Mouse (Mus musculus) frontal cortex, postnatal 36 days (tissue): ENCODE measurements around the gene Ankrd22.
"Not testable (repeated sequence)": the region's sequence is repeated elsewhere in the genome, so short reads cannot be mapped to it uniquely, and the experiment has no call there.

Source experiments
- DNase-seq, 2 experiments: peaks; one replicate each; pipeline ENCODE4 v3.0.0; 2022; ENCODE audit warnings: low spot score in 2 of 2

The Ankrd22 gene

GRCm38 (mm10) chr19:34165891-34166290 lies at the start of gene Ankrd22:
Ankrd22 (minus strand) TSS chr19:34166053.
- DNase-seq, result no peak

DNA sequence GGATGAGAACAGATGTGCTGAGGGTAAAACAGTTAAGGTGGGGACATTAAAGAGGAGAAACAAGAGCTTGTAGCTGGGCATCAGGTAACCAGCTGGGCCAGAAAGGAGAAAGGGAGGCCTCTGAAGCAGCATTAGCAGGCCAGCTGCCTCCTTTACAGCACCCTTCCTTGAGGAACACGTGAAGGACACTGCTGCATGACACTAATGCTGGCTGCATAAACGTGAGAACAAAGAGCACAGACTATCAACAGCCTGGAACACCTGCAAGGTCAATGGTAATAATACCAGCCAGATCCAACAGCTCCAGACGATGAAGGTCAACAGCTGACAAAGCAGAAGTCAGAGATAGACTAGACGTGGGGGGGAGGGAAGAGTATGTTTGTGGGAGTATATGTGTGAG lies 48.3 kb upstream of the Ankrd22 start:
- DNase-seq, result no peak

- no peak for DNase-seq
Measured at GRCm38 (mm10) chr19:34213251-34213645, 47.4 kb upstream of the Ankrd22 start.

DNA sequence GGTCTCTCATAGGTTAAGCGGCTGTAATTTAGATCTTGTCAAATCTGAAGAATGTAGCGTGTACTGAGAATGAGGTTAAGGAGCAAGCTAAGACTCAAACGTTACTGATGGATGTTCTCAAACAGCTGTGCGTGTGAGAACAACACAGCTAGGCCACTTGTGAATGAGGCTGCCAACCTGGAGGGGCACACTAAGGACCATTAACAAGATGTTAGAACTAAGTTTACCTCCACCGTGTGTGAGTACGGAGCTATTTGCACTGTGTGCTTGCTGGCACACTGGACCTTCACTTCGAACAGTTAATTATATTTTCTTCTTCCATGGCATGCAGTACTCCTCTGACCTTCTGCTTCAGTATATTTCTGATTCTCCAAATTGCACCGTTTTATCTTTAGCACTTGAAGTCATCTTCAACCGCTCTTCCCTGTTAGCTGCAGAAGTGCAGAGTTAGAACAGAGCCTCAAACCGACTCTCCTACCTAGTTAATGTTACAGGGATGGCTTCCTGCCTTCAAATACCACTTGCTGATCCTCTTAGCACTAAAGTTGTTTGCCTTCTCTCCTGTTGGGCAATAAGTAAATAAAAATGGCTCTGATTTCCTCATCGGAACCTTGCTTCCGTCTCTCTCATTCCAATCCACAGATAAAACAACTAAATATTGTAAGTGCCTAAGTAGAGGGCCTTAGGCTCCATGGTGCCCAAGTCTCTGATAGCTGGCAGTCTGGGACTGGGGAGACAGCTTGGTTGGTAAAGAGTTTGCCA lies 46.8 kb upstream of the Ankrd22 start:
- DNase-seq, result no peak

DNA sequence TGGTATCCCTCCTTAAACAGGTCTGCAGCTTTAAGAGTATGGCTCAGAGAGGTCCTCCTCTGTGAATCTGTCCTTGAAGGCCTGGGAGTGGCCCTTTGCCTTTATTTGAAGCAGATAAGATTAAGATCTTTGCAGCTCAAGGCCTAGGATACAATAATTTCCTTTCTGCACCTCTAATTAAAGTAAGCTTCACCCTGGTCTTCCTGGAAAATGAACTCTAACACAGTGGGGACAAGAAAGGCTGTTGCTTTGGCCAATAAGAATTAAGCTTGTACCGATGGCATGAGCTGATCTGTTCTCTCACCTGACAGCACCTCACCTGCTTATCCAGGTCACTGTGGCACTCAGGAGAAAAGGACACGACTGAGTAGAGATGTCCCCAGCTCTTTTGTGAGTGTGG lies 45.0 kb upstream of the Ankrd22 start:
- no peak for DNase-seq

GRCm38 (mm10) chr19:34209930-34210581 lies 44.2 kb upstream of the Ankrd22 start:
- no peak for DNase-seq

- no peak for DNase-seq
Measured at GRCm38 (mm10) chr19:34209031-34209430, 43.2 kb upstream of the Ankrd22 start.

- DNase-seq, result no peak
Measured at GRCm38 (mm10) chr19:34206760-34207440, 41.0 kb upstream of the Ankrd22 start.

DNA sequence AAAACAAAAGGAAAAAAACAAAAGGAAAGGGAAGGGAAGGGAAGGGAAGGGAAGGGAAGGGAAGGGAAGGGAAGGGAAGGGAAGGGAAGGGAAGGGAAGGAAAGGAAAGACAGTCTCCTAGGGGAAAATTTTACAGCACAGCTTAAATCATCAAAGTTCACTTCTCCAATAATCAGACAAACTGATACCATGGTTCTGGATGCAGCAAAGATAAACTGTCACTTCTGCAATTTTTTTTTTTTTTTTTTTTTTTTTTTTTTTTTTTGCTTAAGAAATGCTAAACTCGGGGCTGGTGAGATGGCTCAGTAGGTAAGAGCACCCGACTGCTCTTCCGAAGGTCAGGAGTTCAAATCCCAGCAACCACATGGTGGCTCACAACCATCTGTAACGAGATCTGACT lies 40.3 kb upstream of the Ankrd22 start:
- DNase-seq, result not testable (repeated sequence)

DNA sequence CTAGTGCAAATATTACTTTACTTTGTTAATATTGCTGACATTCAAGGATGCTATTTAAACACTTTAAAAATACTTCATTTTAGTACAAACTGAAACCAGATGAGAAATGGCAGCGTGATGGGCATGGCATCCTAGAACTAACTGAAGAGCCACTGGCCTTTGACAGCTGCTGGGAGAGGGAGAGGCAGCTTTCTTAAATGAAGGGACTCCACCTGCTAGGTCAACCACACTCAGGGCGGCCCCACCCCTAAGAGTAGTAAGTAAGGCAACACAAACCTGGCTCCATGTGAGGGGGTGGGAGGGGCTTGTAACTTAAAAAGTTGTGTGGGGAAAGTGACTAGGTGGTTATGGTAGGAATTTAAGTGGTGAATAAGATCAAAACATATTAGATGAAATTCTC lies 36.8 kb upstream of the Ankrd22 start:
- DNase-seq, result no peak

DNA sequence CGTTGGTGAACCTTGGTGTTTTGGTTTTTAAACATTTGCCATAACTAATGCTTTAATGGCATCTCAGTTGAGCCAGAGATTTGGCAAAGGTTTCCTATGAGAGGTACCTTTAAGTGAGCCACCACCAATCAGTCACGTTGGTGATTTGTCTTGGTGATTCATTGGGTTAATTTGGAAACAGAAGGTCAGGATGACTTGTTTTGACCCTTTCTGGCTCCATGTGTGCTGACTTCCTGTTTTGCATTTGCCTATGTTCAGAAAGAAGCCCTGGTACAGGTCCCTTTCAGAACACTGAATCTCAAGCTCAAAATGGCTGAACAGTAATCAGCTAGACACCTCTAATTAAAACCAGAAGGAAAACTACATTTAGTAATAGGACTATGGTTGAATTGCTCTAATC lies 33.6 kb upstream of the Ankrd22 start:
- DNase-seq, result no peak

GRCm38 (mm10) chr19:34198901-34199300 lies 33.0 kb upstream of the Ankrd22 start:
- DNase-seq, result no peak

GRCm38 (mm10) chr19:34198066-34198465 lies 32.2 kb upstream of the Ankrd22 start:
- DNase-seq, result no peak

GRCm38 (mm10) chr19:34195031-34195430 lies 29.2 kb upstream of the Ankrd22 start:
- DNase-seq, result no peak

DNA sequence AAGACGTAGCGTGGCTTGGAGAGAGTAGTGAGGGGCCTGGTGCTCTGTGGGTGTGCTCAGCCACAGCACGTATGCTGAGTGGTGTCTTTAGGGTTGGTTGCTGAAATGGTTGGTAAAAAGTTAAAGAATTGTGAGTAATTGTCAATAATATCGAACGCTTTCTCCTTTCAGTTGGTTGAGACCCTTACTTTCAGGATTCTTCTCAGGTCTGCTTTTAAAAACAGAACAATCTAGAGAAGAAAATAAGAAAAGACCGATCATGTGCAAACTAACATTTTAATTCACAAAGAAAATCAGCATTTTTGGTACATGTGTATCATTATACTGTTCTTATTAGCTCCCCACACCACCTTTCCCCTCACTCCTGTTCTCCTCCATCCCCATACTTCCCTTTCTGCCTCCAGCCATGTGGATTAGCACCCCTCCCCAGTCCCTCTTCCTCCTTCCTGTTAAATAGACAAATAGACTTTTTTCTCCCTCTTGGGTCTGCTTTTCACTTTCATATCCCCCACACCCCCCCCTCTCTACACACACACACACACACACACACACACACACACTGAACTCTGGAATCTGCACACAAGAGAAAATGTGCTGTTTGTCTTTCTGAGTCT lies 28.4 kb upstream of the Ankrd22 start:
- DNase-seq, result no peak

DNA sequence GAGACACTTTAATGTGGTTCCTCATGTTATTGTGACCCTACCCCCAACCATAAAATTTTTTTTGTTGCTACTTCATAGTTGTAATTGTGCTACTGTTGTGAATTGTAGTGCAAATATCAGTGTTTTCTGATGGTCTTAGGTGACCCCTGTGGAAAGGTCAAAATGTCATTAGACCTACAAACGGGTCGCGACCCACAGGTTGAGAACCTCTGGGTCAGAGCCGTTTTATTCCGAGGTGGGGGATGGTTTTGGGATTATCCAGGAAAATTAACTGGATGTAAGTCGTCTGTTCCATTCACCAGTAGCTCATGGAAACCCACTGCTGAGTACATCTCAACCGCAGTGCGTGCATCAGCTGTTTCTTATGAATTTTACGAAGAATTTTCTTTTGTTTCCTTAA lies 27.8 kb upstream of the Ankrd22 start:
- DNase-seq, result no peak

- DNase-seq, result peak; percentile 17 to 47
Measured at GRCm38 (mm10) chr19:34193149-34193548, 27.3 kb upstream of the Ankrd22 start.

DNA sequence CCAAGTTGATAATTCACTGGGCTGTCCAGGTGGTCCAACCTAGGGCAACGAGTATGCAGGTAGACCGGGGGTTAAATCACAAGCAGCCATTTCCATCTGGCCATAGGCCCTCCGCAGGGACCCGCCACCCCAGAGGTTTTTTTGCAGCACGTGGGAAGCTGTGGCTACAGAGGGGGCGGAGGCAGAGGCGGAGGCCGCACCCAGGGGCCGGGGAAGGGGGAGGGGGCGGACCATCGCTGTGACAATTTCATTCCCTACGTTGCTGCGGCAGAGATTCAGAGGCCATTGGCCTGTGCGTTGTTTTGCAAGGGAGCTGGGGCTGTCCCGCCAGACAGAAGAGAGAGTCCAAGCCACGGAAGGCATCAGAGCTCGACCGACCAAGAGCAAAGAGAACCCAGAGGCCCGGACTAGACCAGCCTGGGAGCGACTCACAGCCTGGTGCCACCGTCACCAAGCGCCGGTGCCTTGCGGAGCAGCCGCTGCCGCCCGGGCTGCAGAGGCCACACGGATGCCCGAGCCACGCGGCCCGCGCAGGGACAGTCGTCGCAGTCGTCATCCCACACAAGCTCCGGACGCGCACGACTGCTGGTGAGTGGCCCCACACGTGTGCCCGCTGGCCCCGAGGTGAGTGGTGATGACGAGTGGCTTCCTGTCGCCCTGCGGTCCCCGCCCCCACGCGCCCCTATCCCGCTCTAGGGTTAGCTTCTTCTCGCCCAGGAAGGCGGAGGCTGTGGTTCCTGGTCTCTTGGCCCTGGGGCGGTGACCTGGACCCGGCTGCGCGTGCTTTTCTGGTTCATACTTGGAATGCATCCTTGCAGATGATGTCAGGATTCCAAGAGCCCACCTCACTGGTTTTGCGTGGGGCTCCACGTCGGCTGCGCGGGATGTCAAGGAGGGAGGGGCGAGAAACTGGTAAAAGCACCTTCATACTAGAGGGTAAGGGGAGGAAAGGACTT lies 26.4 kb upstream of the Ankrd22 start, which contains the start of gene Stambpl1:
TSS of gene Stambpl1 (plus strand) at position 222 of the 956 bp plus-strand sequence.
- peak; percentile 71 to 75 for DNase-seq

DNA sequence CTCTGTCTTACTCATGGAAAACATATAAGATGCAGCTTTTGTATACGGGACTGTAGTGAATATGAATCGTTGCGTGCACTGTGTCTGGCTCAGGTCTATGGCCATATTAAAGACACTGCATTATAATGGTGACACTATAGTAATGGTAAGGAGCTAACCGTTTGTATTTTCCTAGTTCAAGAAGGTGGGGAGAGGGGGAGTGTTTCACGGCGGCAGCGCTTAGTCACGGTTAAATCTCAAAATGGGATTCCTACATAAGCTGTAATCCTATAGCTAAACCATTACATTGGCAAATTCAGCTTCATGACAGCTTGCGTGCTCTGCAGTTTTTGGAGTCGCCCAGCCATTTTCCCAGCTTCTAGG lies 25.8 kb upstream of the Ankrd22 start:
- DNase-seq, result peak in 1 of 2 experiments; percentile 58

DNA sequence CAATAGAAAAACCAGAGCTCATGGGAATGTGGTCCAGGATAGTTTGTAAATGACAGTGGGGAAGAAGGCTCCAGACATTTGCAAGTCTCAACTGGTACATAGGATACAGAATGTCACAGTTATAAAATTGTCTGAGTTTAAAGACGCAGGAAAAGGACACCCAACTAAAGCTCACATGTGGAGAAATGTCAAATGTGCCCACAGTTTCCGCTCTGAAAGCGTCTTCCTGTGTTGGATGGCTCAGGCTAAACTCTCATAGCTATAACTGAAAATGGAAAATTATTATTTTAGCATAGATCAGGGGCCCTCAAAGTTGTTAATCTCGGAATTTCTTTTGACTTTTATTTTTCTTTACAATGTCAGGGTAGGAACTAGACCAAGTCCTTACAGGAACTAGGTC lies 21.0 kb upstream of the Ankrd22 start:
- no peak for DNase-seq

DNA sequence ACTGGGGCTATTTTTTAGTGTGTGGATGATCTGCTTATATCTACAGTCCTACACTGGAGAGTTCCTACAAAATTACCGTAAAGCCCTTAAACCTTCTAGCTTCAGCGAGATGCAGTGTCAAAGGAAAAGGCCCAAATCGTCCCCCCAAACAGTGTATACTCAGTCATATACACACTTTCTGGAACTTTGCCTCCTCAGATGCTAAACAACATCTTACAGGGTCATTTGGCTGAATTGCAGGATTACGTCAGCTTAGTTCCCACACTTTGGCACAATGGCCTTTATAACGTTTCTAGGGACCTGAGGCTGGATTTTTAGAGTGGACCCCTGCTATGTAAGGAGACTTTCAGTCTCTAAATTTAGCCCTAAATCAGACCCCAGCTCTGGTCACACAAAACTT lies 16.6 kb upstream of the Ankrd22 start:
- DNase-seq, result no peak
